Mouse (Mus musculus) brain, adult 2 months (tissue): ENCODE results near the gene Agbl1.
"Not testable (repeated sequence)": the region's sequence is repeated elsewhere in the genome, so short reads cannot be mapped to it uniquely, and the experiment has no call there.

Experiments used
- DNase-seq: peaks from one replicate; pipeline ENCODE4 v3.0.0; 2011; ENCODE audit warnings: low read depth, low spot score

Agbl1 gene

DNA sequence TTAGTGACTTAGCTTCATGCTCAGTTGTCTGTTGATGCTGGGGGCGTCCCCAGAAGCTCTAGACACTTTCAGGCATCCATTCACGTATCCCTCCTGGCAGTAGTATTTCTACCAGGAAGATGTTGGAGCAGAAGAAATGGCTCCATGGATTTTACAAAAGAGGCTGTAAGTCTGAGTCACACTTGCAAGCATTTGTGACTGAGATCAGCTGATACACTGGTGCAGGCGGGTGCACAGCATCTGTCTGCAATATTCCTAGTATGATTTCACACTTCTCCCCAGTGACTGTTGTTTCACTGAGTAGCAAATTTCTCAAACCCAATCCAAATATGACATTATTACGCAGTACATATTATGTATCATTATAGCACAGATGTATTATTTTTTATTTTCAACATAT, 332.8 kb downstream of the Agbl1 start:
- peak; percentile 66 for DNase-seq

DNA sequence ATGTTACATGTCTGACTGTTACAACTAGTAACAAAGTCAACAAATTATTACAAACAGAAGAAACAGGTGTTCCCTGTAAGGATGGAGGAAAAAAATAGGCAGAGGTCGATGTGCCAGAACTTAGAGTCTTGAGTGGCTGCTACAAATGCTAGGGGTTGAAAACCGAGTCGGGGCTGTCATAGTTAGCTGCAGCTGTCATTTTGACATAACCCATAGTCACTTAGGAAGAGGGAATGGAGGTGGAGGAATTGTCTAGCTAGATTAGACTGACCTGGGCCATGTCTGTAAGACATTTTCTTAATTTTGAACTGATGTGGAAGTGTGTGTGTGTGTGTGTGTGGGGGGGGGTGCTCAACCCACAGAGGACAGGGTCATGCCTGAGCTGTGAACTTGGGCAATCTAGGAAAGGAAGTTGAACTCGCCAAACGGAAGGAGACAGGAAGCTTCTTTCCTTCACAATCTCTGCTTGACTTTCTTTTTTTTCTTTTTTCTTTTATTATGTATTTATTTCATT, 364.9 kb downstream of the Agbl1 start:
- no peak for DNase-seq

DNA sequence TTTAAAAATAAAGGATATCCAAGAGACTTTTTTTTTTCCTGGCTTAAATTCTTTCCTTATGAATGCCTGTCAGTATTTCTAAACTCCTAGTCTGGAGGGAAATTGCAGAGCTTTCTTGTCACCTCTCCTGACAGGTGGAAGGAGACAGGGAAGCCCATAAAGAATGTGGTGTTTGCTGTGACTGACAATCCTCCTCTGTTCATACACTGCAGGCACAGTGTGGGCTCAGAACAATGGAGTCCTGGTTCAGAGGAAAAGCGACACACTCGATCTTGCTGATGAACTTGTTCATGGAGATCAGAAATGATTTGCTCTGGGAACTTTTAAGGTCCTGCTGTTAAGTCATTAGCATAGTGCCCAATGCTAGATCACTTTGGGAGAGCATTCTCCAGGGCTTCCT, 368.1 kb downstream of the Agbl1 start:
- peak; percentile 6 for DNase-seq

DNA sequence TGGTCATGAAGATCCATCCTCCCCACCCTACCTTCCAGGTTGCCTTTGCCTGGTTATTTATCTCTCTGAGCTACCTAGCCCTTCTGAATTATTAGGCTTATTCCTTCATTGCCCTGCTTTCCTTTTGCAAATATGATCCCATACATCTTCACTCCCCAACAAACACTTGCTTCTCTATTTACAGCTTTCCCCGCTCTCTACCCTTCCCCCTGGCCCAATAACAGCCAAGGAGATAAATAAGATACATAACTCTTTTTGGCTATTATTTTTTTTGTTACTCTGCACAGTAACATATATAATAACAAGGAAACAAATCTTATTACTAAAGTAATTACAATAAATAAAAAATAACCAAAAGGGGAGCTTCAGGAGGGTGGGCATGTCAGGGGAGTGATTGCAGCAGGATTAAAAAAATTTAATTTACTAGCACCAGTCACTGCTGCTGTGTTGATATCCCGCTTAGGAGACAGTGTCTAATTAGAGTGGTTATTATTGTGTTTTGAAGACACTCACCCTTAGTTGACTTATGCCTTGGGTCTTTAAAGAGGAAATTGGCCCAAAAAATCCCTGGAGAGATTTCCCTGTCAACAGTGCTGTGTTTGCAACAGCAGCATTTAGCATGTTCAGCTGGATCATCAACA, 370.5 kb downstream of the Agbl1 start:
- no peak for DNase-seq

DNA sequence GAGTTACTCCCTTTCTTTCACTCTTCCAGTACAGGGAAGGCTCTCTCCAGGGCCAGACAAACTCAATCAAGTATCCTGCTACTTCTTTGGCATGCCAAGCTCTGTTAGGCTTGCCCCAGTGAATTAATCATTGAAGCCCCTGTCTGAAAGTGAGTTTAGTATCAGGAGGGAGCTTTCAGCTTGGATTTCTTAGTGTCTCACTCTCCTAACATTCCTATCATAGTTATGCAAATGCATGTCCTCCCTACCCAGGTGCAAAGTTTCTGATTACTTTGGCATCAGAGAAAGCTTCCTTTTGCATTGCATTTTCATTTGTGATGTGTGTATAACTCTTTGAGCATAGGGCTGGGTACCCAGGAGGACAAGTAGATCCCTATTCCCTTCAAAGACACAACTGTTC, 399.8 kb downstream of the Agbl1 start:
- no peak for DNase-seq

DNA sequence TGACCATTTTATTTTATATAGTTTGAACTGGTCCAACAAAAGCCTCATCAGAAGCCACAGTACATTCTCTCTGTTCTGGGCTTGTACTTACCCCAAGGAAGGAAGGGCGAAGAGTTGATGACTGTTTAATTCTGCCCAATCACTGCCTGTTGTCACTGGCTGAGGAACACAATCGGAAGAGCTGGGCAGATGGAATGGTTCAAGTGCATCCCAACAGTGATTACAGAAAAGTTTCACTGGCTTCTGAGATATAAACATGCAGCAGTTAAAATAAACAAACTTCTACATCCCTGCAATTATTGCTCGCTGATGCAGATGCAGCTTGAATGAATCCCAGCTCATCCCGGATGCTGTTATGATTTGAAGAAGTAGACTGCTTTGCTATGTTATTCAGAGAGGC, 421.3 kb downstream of the Agbl1 start:
- peak; percentile 10 for DNase-seq

DNA sequence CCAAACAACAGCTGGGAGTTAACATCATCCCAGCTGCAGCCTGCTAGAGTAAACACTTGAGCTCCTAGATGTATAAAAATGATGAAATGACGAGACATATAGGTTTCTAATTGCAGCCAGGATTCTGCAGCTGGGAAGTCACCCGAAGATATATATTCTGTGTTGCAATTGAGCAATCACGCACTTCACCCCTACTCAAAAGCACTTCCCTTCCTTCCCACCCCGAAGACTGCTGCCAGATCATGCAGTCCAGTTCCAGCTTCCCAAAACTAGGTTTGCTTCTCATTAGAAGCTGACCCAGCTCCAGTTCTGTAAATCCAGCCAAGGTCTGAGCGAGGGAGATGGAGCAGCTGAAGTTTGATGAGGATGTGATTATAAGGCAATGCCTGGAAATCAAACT, 431.4 kb downstream of the Agbl1 start:
- DNase-seq, result peak; percentile 5

DNA sequence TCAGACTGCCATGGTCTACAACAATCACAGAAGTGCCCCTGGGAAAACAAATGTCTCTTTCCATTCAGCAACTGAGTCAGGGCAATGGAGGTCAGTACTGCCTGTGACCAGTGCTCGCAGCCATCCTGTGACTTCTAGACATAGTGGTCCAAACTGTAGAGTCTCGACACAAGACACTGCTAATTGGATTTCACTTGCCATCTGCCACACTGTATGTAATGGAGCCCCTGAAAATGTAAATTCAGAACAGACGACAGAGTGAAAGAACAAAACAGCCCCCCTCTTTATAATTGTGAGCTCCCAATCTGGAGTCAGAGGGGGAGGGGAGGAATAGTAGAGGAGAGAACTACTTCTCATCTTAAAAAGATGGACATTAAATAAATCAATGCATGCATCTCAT, 445.2 kb downstream of the Agbl1 start:
- no peak for DNase-seq

DNA sequence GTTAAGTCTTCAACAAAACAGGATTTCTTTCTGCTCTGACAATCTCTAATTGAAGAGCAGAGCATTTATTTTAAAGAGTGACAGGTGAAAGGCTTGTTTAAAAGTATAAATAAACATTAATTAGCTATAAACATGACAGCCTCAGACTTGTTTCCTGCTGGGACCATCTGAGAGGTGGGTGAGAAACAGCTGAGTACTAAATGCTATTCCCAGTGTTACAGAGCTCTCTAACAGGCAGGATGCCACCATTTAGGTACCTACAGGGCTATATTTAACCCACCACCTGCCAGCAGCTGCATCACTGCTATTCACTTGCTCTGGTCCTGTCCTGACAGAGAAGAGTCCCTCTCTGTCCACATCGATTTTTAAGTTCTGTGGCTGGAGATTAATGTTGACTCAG, 471.5 kb downstream of the Agbl1 start:
- DNase-seq, result peak; percentile 37

DNA sequence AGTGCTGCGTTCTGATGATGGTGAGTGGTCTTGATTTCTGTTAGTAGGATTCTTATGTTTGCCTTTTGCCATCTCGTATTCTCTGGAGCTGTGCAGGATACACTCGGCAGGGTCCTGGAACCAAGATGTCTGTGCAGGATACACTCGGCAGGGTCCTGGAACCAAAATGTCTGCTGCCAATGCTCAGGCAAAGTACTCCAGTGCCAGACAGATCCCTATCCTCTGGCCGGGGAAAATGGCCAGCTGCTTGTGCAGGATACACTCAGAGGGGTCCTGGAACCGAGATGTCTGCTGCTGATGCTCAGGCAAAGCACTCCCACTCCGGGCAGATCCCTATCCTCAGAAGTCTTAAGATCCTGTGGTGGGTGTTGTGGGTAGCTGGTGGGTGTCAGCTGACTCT, 502.5 kb downstream of the Agbl1 start:
- not testable (repeated sequence) for DNase-seq

DNA sequence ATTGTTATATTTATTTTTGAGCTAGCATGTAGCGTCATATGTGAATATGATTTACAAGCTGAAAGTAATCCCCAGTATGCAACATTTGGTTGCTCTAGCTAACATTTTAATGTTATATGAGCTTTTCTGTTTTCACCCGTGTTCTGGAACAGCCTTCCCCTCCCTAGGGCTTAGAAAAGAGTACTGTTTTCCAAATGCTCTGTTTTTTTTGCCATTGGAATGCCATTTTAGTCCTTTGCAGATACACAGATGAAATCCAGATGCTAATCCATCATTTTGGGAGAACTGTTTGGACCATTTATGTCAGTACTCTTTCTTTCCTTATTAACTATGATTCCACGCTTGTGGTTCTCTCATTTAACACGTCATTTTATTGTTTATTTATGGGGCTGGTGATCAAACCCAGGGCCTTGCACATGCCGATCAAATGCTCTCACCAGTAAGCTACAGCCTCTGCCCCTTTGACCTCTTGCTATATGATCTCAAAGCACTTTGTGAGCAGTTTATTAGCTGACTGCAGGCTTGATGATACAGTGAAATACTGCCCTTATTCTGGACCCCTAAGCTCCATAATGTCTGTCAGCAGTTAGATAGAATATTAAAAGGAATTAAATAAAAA, 547.7 kb downstream of the Agbl1 start:
- DNase-seq, result no peak

DNA sequence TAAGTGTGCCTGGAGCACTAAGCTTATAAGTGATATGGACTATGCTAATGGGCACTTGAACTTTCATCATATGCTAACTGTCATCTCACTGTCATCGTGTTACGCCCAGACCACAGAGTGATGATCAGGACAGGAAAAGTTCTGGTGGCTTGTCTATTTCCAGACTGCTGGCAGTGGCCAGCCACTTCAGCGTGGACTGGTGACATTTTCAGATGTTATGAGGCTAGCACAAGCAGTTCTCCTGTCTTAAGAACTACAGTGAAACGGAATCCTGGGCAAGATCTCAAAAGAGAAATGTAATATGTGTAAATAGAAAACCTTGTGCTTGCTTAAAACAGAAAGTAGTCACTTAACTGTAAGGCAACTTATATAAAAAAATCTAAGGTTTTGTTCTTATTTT, 550.8 kb downstream of the Agbl1 start:
- no peak for DNase-seq

DNA sequence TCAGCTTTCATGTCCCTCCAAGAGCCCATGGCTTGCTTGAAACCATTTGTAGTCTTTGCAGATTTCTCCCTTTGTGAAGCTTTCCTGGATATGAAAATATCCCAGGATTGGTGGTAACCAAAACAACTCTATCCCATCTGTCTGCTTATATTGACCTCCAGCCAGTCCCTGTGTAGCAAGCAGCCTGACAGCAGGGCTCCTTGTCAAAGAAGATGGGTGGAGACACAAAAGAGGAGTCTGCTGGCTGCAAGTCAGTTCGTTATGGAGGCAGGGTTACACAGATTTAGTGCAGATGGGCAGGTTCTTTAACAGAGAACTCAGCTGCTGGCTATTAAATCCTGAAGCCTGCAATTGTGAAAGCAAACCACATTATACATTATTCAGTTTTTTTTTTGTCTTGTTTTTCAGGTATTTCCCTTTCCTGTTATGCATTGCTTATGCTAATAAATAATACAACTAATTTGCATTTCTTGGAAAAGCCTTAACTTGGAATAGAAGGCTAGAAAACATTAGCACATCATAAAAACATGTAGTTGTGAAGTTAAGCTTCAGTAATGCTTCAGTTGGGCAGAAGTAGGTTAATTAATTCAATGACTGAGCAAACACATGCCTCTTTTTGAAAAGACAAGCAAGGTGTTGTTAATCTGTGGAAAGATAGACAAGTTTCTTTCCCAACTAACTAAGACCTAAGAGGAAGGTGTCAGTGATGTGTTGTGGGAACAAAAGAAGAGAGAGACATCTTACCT, 559.0 kb downstream of the Agbl1 start:
- DNase-seq, result peak; percentile 10

DNA sequence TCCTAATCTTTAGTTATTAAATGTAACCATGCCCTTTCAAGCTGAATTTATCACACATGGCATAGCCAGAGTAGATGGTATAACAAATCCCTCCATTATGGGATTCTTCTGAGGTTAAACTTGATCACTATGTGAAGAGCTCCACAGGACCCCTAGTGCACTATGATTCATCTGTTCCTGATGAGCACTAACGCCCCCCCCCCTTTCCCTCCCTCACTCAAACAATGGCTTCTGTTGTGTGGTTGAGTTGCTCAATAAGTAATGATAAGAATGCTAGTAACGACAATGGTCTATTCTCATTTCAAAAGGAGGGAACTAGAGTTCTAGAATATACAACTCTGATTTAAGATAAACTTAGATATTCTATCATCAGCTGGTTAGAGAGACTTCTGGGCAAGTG, 560.4 kb downstream of the Agbl1 start:
- DNase-seq, result no peak

DNA sequence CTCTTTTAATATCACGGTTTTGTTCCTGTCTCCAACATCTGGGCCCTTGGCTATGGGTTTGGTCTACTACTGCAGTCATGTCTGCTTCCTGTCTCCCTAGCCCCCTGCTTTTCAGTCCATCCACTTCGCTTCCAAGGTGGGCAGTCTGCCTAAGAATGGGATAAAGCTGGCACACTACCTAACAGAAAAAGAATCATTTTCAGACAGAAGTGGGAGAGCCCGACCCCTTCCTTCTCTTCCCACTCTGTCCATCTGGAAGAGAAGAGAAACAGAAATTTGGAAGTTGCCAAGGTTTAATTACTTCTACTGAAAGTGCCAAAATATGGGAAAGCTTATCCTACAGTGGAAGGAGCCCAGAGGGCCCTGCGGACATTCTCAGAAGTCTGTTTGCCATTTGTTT, 561.6 kb downstream of the Agbl1 start:
- DNase-seq, result peak; percentile 35

DNA sequence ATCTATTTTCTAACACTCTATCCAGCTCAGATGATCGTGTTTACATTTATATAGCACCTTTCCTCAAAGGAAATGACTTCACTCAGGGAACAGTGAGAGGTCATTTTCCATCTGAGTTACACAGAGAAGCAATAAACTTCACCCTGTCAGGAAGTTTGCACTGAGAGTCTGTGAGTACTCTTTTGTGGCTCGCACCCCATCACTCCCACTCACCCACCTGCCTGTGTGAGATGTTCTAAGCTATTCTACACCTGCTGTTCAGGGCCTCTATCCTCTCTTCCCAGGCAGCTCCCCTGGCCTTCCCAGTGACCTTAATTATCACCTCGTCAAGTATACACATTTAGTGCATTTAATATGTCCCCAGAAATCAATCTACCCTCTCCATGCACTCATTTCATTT, 580.3 kb downstream of the Agbl1 start:
- no peak for DNase-seq

DNA sequence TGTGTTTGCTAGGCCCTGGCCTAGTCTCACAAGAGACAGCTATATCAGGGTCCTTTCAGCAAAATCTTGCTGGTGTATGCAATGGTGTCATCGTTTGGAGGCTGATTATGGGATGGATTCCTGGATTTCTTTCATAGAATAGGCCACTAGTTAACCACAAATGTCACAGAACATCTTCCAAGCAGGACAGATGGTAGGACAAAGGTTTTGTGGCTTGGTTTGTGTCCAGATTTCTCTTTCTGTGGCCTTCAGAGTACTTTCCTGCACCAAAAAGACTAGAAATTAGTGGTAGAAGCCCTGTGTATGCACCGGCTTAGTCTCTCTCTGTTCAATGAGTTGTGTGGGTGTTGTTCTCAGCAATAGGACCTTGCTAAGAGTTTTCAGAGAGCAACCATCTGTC, 590.9 kb downstream of the Agbl1 start:
- no peak for DNase-seq

DNA sequence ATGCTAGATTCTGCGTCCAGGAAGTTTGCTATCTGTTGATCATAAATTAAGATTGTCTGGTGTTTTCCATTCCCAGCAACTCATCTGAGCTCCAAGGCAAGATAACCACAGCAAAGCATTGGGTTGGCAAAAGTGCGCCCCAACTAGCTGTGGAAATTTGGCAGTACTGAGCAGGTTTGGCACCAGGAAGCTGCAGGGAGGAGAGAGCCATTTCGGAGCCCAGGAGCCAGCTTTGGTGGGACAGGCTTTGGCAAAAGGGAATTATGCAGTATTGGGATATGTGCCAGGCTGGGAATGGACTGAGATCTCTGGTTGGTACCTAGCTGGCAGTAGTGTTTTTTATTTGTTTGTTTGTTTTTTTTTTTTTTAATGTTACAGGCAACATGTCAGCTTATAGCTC, 612.5 kb downstream of the Agbl1 start:
- no peak for DNase-seq

DNA sequence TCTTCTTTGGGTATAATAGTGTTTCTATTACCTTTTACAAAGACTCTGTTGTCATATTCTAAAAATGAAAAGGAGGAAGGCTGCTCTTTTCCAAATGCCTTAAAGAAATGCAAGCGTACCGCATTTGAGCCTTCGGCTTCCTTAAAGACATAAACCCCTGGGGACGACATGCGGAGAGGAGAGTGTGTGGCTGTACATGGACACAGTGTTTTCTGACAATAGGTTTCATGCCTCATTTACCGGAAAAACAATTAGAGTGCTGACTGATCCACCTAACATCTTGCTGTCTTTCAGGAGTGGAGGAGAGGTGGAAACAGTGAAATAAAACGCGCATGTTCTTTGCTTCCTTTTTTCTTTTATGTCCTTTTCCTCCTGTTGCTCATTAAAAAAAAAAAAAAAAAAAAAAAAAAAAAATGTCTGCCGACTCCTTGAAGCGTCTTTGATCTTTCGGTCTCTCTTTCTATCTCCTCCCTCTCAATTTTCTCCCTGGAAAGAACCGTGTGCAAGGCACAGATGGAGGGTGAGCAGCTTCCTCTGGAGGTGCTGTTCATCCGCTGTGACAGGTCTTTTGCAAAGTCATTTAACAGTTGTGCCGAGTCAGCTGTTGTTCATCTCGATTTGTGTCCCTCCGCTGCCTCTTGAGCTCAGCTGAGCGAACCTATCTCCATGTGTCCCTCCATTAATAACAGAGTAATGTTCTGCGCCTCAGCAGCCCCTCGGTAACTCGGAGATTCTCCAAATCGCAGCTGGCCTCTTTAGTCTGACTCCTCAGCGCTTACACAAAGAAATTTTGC, 659.9 kb downstream of the Agbl1 start:
- DNase-seq, result peak; percentile 58

DNA sequence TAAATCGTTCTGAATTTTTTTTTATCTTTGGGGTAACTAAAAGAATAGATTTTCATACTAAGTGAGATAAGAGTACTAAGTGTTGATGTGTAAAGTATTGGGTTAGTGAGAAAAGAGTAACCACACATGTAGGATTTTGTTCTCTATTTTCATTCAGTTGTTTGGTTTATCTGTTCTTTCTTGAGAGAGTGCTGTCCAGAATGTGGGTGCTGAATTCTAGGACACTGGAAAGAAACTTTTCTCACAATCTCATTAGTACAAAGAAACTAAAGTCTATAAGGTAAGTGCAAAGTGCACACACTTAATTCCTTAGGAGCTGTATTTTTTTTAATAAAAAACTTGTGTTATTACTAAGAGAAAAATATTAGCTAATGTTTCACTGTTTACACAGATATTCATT, 674.4 kb downstream of the Agbl1 start:
- DNase-seq, result no peak

DNA sequence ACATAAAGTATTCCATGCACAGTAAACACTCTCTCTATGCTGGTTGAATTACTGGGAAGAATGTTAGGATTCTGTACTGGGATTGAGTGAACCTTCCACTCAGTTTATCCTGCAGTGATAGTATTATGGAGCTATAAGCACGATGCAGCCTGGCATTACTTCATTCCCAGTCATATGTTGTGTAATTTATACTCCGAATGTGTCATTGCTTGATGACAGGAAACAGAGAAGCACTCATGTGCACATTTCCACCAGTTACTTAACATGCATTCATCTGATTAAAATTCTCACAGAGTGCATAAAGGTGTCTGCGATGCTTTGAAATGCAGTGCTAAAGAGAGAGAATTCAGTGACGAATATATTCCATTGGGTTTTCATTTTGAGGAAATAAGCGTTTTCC, 682.0 kb downstream of the Agbl1 start:
- no peak for DNase-seq

DNA sequence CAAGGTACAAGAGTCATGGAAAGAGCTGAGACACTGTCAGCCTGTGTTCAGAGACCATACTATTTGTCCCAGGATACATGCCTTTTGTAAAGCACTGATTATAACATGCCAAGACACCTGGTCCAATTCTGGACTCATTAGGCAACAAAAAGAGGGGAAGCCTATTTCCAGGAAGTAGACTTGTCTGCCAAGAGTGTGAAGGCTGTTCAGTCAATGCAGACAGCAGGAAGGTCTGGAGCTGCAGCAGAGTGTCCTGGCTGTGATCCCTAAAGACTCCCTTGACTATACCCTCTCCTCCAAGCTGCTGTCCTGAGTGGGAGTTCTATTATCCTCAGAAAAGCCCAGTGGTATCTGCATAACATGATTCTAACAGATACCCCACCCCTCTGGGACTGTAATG, 689.2 kb downstream of the Agbl1 start:
- DNase-seq, result no peak
